Mouse (Mus musculus) brain, adult 2 months (tissue): ENCODE measurements at regions not wholly inside any gene's neighbourhood (a gene's known extent, or its start where the extent isn't known, plus 50 kb on each side); places are given as distances from the start of the nearest gene placed in this dataset.

Experiments used
- DNase-seq: peaks from one replicate; pipeline ENCODE4 v3.0.0; 2011; ENCODE audit warnings: low read depth, low spot score

DNA sequence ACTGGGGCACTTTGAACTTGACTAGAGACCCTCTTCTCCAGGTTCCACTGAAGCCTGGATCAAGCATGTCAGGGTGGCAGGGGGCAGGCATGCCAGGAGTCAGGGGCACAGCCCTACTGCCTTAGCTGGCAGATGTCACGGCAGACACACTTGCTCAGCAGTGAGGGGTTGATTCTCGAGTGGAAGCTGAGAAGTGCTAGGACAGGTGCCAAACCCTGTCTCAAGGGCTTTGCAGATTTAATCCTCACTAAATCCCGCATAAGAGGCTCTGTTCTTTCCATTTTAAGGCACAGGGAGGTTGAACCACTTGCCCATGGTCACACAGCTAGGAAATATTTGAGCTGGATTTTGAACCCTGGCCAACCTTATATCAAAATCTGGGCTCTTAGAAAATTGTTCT lies 223.5 kb upstream of the Mvb12b start:
- peak; percentile 18 for DNase-seq

DNA sequence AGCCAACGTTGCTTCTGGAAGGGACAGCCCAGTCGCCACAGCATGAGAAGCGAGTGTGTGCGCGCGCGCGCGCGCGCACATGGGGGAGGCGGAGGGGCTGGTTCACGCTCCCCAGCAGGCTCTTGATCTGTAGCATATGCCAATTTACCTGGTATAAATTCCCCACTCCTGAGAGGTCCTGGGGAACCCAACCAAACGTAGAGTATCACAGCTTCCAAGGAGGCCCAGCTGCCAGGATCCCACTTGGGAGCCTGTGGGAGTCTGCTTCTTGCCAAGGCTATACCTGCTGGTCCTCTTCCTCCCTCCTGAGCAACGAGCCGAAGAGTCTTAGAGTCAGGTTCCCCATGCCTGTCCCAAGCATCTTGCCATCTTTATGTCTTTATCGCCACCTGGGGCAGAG lies 222.8 kb upstream of the Mvb12b start:
- peak; percentile 27 for DNase-seq

DNA sequence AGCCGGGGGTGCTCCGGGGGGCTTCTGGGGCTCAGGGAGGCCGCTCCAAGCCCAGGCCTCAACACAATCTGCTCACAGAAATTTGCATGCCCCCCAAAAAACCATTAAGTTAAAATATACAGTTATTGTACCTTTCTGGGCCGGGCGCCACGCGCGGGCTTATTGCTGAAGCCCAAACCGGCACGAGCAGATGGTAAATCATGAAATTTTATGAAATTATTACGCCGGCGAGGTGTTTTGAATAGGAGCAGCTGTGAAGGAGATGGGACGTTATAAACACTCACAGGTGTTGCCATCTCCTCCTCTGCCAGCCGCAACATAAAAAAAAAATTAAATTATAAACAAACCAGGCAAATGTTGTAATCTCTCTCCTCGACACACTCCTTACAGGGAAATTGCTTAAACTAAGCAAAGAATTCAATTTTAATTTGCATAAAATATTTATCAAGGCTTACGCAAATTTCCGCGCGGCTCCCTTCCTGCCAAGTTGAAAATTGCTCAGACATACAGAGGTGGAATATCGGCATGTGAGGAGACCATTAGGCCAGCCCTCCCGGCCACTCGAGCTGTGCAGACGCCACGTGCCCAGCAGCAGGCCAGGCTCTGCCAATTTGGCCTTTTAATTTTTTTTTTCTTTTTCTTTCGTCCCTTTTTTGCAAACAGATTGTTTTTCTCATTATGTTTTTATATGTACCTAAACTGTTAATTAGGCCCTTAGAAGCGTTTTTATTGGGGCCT lies 220.0 kb upstream of the Mvb12b start:
- peak; percentile 48 for DNase-seq

DNA sequence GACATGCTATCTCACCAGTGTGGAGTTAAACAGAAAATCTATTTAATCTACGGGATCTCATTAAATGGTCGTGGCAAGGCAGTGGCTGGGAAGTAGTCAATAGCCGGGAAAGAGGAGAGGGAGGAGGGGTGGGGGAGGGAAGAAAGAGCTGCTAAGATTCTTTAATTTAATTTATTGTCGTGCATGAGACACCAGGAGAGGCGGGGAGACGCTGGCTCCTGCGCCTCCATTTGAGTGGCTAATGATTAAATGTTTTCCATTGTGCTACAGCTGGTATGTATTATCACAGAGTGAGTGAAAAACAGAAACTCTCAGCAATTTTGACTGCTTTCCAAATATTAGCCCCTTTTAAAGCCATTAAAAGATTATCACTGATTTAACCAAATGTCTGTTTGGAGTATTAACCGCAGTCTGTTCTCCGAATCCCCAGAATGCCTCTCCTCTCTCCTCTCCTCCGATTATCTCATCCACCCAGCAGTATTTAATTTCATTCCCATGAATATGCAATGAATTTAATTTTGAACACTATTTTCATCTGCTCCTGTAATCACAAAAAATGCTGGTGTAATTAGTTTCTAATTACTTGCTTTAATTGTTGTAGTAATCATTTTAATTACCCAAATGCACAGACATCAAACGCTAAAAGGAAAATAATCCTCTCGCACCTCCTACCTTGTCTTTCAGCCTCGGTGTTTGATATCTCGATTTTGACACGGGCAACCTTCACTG lies 219.3 kb upstream of the Mvb12b start:
- DNase-seq: peak; percentile 36

DNA sequence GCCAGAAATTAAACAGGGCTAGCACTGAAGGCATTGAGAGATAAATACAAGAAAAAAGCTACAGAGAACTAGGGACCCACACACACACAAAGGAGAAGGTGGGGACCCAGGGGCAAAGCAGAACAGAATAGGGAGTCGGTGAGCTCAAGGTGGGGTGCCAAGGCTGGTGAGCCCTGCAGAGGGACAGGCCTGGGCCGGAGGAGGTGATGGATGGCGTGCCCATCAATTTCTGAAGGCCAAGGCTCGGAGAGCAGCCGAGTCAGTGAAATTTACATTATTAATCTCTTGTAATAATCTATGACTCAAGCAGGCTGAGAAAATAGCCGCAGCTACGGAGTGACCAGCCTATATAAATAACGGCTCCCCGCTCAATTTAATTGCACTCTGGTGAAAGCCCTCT lies 218.5 kb upstream of the Mvb12b start:
- DNase-seq: no peak

DNA sequence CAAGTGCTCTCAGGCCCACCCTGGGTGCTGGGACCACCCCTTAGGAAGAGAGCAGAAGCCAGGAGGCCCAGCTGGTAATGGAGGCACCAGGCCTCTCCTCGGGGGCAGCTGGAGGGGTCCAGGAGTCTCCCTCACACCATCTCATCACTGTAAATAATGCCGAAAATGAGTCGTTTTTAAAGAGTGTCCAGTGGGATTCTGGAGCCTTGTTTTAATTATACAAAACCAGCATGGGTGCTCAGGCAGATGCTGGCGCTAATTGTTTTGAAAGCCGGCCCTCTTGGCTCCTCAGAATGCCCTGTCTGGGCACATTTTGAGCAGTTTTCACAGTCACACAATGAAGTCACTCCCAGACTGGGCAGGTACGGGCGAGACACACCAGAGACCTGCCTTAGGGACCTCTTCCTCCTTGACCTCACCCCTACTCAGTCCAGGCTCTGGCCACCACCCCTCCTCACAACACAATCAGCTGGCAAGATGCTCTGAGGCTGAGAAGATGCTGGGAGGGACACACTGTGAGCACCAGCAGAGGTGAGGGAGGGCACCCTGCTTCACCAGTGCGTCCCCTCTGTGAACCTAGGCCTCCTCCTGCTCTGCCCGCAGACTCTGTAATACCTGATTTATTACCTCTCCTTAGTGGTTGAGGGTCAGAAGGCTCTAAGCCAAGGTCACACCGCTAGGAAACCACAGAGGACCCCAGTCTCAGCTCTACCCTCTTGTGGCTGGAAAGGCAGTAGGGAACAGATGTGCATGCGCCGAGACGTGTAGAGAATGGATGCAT lies 217.7 kb upstream of the Mvb12b start:
- no peak for DNase-seq

DNA sequence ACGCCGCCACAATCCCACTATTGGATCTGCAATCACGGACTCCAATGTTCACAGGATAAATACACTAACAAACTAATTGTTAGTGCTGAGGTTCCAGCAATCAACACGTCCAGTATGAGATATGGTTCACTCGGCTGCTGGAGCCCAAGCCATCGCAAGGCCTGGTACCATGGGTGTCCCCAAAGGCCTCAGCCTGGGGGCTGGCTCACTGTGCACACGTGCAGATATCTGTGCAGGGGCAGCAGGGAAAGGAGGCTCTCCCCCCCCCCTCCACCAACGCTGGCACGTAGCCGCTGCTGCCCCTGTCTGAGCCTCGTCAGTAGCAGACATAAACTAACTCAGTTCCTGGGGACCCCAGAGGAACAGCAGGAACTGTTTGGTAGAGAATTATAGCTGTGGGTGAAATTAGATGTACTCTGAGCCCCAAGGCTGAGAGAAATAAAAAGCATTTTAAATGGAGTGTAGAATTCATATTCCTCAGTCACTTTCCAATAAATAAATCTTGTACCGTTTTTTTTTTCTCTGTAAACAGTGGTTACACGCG lies 210.3 kb upstream of the Mvb12b start:
- DNase-seq: no peak

DNA sequence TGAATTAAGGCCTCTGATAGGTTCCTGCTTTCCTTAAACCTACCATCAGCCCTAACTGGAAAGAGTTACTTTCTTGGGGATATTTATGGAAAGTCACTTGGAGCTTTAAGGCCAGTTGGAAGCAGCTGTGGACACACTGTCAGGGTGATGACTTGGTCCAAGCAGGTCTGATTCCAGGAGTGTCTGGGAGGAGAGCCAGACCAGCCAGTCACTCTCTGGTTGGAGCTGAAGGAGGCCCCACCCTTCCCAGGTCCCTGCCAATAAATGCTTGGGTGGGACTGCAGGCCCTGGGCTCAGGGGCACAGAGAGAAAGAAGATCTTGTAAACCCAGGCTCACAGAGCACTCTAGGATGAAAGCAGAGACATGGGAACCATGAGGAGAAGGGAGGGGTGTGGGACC lies 208.8 kb upstream of the Mvb12b start:
- DNase-seq: no peak

DNA sequence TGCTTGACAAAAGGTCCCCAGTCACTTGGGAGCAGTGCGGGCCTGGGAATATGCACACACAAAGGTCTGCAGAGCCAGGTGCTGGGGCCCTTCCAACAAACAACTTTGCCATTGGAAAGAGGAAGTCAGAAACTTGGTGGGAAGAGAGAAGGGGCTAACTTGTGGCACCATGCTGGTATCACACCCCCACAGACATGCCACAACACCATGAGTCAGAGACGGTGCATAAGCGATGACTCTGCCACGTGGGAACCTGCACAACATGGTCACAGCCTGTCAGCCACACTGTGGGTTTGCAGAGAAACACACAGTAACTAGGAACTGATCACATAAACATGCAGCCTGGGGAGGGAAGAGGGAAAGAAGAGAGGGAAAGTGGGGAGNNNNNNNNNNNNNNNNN lies 201.1 kb upstream of the Mvb12b start:
- DNase-seq: peak; percentile 76

DNA sequence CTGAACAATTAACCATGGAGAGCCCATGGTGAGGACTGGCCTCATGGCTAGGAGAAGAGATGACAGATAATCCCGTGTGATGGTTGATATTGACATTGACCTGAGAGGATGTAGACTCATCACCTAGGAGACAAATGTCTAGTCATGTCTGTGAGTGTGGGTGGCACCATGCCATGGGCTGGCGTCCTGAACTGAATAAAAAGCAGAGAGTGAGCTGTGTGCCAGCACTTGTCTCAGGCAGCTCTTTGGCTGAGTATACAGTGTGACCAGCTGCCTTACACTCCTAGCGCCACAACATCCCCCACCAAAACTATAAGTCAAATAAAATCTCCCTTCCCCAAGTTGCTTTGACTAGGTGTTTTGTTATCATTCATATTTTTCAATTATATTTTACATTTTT lies 198.4 kb upstream of the Mvb12b start:
- DNase-seq: peak; percentile 67

DNA sequence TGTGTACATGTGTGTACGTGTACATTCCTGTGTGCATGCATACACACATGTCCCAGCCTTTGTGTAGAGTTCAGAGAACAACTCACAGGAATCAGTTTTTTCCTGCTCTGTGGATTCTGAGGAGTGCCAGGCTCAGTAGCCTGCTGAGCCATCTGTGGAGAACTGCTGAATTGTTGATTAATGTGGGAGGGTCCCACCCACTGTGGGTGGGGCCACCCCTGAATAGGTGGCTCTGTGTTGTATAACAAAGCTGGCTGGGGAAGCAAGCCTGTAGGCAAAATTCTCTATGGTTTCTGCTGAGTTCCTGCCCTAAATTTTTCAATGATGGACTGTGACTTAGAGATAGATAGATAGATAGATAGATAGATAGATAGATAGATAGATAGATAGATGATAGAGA lies 196.8 kb upstream of the Mvb12b start:
- DNase-seq: peak; percentile 81

DNA sequence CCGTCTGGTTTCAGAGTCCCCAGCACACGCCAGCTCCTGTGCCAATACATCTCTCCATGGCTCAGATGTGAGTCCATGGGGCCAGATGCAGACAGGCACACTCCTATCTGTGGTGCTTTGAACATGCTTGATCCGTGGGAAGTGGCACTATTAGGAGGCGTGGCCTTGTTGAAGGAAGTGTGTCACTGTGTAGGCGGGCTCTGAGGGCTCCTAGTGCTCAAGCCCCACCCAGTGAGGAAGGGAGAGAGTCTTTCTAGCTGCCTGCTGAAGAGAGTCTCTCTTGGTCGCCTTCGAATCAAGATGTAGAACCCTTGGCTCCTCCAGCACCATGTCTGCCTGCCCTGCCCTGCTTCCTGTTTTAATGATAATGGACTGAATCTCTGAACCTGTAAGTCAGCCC lies 194.7 kb upstream of the Mvb12b start:
- DNase-seq: no peak

DNA sequence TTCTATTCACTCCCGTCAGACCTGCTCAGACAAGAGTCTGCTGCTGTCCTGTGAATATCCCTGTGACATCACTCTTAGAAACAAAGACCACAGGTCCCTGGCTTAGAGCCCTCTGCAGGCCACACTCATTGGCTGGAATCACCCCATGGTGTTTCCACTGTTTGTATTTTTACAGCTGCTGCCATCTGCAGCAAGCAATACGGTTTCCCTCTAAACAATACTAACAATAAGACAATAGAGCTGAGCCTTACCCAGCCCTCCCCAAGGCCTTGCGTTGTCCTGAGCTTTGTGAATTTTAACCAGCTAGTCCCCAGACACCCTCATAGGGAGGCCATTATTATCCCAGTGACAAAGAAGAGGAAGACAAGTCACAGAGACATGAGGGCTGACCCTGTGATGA lies 192.4 kb upstream of the Mvb12b start:
- DNase-seq: peak; percentile 79

DNA sequence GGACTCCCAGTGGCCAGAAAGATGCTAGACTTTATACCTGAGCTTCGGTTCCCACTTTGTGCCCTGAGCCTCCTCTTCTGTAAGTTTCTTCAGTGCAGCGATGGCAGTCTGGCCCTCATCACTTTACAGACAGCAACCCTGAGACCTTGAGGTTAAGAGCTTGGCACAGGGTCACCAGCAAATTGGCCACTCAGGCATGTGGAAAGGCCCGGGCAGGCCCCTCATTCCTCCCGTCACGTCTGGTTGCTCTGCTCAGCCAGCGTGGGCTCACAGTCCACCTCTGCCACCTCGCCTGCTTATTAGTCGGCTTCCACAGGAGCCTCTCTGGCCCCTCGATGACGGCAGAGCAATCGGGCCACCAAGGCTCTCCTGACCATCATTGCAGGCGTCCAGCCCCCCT lies 191.5 kb upstream of the Mvb12b start:
- DNase-seq: no peak

DNA sequence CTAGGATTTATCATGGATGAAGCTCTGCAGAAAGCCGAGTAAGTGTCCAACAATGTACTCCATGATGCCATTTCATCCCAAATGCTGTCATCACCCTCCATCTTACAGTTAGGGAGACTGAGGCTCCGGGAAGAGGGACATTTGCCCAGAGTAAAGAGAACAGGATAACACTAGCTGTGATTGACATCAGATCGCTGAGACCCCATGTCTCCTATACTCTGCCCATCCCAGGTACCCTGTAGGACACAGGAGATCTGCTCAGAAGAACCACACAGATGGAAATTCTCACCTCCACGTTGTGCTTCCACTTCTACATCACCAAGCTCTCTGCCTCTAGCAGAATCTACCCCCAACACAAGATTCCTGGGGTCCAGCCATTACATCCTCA lies 191.1 kb upstream of the Mvb12b start:
- DNase-seq: no peak

DNA sequence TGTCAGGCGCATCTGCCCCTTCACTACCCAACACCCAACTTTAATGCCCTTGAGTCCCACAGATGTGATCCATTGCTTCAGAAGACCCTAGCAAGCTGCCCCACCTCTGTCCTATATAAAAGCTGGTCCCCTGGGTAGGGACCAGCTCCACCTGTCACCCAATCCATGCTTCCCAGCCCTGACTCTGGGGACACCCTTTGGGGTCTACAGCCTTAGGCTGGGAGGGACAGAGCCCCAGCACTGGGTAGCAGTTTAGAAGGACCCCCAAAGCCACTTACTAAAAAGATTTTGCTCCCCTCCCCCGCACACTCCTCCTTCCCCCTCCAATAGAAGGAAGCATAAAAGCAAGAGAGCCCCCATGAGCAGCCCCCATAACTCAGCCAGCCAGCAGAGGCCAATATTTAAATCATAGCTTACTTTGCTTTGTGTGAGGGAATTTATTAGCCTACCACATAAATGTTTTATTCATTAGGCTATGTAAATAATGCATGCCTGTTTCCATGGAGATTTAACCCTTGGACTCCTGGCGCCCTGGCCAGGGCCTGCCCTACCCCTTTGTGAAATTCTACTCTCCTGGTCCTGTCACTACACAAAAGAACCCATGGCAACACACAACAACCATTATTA lies 190.6 kb upstream of the Mvb12b start:
- no peak for DNase-seq

DNA sequence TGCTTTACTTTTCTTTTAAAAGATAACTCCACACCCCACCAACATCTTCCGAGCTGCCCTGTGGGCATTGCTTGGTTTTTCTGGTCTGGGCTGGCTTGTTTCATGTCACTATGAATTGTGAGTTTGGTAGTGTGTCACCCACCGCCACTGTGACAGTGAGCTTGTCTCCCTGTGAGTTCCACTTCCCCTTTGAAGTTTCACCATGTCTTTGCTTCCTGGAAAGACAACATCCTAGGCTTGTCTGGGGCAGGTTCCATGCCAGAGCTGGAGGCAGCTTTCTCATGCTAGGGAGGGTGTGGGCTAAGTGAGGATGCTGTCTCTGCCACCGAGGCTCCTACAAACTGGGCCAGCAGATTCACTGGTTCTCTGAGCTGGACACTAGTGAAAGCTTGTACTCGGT lies 188.6 kb upstream of the Mvb12b start:
- DNase-seq: no peak

DNA sequence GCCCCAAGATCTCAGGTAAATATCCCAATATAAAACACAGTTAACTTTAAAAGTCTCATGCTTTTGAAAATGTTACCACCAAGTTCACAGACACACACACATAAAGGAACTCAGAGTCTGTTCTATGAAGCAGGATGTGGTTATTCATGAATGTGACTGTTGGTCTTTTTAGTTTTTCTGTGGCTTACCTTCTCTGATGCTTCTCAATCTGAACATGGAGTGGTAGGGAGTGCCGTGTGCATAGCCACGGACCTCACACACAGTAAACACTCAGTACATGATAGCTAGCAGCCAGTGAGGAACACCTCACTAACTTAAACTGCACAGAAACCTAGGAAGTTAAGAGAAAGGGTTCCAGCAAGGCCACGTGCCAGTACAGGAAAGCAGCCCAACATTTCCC lies 186.3 kb upstream of the Mvb12b start:
- no peak for DNase-seq

DNA sequence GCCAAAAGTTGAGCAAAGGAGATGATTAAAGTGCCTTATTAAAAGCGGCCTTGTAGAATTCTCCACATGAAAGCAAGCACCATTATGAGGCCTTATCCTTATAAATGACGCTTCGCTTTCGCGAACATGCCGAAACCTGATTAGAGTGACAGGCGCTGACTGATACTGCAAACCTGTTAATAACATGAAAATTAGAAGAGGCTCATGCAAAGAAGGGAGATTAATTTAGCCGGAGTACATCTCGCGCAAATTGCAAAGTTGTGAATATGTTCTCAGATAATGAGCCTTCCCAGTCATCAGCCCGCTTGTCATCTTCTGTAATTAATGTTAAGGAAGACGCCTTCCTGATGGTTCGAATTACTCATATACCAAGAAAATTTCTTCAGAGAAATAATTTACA lies 177.8 kb upstream of the Mvb12b start:
- peak; percentile 57 for DNase-seq

DNA sequence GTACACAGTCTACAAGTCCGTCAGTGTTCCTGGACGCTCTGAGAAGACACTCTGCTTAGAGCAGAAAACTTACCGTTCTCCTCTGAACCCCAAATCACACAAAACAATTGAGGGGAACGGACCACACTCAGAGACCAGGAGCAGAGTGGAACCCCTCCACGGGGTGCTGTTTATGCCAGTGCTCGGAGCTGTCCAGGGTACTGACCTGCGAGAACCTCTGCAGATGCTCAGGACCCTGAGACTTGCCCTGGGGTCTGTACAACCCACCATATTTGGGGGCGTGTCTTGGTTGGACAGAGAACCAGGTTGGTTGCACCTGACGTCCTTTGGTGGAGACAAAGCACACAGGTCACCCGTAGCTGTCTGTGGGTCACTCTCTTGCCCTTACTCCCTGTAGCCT lies 177.3 kb upstream of the Mvb12b start:
- no peak for DNase-seq

DNA sequence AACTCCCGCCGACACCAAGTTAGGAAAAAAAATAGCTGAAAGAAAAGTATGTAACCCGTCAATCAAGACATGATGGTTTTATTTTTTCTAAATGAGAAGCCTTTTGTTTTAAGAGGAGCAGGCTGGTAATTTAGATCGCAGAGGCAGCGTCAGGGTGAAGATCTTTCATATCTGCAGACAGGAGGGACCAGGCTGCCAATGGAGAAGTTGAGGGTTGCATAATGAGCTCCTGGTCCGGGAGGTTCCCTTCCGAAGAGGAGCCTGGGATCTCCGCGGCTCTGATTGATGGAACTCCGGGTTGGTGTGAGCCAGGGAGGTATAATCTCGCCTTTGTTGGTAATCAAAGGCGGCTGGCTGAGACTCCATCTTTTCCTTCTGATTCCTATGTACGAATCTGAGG lies 168.8 kb upstream of the Mvb12b start:
- DNase-seq: peak; percentile 45

DNA sequence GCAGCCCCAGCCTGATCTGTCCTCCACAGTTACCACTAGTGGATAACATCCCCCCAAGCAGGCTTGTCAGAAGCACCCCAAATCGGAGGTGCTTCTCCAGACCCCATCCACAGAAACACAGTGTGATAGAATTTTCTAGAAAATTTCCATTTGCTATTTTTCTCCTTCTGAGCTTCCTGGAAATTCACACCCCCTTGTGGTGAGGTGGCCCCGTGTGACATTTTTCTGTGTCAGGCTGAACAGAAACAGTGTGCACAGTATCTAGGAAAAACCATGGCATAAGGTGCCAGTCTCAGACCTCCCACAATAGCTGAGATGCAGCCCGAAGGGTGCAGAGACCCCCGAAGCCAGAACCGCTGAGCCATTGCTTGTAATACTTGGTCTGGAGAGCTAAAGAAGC lies 155.3 kb upstream of the Mvb12b start:
- no peak for DNase-seq
